Mouse (Mus musculus) brown adipose tissue, adult 24 weeks (tissue): ENCODE data around the gene Olfr822. TPM values are rescaled to one million over a fixed set of nuclear protein-coding genes. Genes with fewer than 3 reads are reported as not detected.
"Not testable (repeated sequence)": the region's sequence is repeated elsewhere in the genome, so short reads cannot be mapped to it uniquely, and the experiment has no call there.

Experiments
- H3K27ac ChIP-seq: fragments of 200-500 bp; replicated peaks from 2 replicates; pipeline ENCODE4 v1.5.1; 2012; ENCODE audit warnings: low read depth, mild to moderate bottlenecking, low read length
- H3K4me1 ChIP-seq: fragments of 200-500 bp; 2 replicates; pipeline ENCODE4 v1.6.1; 2012; ENCODE audit warnings: low read length, mixed read lengths; ENCODE audit not compliant: control insufficient read depth, insufficient read depth, insufficient read length
- H3K4me3 ChIP-seq: fragments of 200-500 bp; 2 replicates; pipeline ENCODE4 v1.5.1; 2012; ENCODE audit warnings: low read depth, mild to moderate bottlenecking, low read length, moderate library complexity; ENCODE audit not compliant: insufficient read depth
- polyA plus RNA-seq: library from polyadenylated mRNA; stranded (reverse); fragments of >200 nt; gene quantifications from 2 replicates; pipeline ENCODE4 v1.2.4, GENCODE M21; 2012; ENCODE audit not compliant: missing spikeins, insufficient read depth, insufficient read length

The Olfr822 gene
- not detected in 2 replicates for polyA plus RNA-seq

DNA sequence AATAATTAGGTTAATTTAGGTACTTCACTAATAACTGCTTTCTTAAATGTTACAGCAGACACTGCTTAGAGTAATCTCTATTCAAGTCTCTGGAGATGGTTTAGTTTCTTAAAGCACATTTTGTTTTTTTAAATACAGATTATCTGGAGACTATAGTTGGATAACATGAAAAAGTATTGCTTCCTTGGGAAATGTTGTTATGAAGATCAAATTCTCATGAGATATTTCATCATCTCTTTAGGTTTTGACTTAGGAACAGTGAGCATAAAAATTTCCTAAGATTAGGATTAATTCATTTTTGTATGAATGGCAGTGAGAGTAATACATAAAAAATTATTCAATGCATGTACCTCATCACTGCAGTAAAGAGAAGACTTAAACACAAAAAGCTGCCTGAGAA is at the start of gene Olfr822:
Gene Olfr822 (plus strand): TSS at position 301 of the 400 bp plus-strand sequence.
- H3K4me1 ChIP-seq = no peaks in the 10 kb centered on the region
- H3K4me3 ChIP-seq = no peak within 1 kb of the TSS
- H3K27ac ChIP-seq = no peak within 1 kb of the TSS

DNA sequence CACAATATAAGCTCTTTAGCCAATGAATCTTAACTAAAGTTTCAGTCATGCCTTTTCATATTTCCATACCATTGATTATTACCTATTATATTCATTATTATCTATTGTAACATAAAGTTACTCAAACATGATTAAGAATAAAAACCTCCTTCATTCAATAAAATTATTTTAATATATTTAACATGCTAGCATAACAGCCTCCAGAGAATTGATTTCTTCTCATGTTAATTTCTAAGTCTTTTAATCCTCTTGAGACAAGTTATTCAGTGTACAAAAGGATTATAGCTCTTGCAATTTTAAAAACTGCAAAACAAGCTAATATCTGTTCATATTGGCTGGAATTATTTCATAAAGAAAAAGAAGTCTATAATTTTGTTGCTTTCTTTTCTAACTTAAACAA is 41.0 kb upstream of the Olfr822 start, which contains the start of gene Olfr821:
Gene Olfr821 (plus strand): TSS at position 301 of the 400 bp plus-strand sequence.
- H3K4me1 ChIP-seq = no peaks in the 10 kb centered on the region
- no peak within 1 kb of the TSS for H3K27ac ChIP-seq
- H3K4me3 ChIP-seq = no peak within 1 kb of the TSS

DNA sequence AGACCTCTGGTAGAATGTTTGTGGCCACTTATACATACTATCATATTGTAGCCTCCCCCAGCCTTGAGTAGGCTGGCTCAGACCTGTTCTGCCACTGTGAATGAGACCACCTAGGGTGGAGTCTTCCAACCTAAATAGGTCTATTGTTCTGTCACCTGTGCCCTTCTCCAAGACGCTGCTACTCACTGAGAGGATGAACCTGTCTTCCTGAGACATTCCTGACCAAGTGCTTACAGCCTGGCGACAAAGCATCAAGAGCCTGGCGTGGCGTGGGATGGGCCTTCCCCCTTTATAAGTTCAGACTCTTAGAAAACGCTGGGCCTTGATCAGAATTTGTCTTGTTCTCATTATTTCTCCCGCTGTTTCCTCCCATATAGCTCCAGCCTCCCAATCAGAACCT is 33.9 kb upstream of the Olfr822 start:
- H3K4me1 ChIP-seq = no peaks in the 10 kb centered on the region
- no peak overlapping the region for H3K27ac ChIP-seq
- H3K4me3 ChIP-seq = no peak overlapping the region

- Histone ChIP-seq H3K4me1 (no peaks in the 10 kb centered on the region), H3K4me3 (no peak overlapping the region), H3K27ac (no peak overlapping the region)
Measured at GRCm38 (mm10) chr10:130092838-130093440, 21.9 kb downstream of the Olfr822 start.

DNA sequence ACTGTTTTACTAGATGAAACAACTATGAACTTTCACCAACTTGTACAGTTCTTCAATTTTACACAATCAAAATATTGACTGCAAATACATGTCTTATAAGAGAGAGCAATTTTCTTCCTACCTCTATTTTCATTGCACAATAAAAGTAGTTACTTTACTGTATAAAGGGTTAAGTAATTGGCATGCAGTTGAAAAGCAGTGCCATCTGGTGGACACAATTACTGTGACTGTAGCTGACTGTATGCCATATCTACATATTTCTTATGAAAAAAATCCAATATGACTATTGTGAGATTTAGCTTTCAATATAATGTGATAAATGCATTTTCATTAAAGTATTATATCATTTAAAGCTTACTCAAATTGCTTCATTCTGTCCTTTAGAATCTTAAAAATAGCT is 25.1 kb downstream of the Olfr822 start:
- Histone ChIP-seq H3K4me3 (no peak overlapping the region), H3K4me1 (no peaks in the 10 kb centered on the region), H3K27ac (no peak overlapping the region)

DNA sequence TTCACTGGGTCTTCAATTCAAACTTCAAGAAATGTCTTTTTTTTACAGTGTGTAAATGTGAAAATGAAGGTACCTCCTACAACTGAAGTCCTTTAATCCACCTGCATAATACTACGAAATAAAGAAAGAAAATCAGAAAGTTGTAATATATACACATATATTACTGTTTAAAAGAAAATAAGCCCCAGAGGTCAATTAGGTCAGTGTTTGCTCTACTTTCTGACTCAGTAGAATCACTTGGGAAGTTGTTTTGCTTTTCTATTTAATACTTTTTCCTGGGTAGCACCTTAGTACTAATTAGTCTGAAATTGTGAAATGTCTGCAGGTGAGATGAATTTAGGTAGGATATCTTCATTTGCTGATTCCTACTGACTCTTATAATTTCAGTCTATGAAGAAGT is 44.3 kb downstream of the Olfr822 start, which contains the start of gene Olfr823:
Gene Olfr823 (minus strand): TSS at position 101 of the 400 bp plus-strand sequence.
- H3K27ac ChIP-seq, H3K4me3 ChIP-seq, H3K4me1 ChIP-seq: not testable (repeated sequence)

DNA sequence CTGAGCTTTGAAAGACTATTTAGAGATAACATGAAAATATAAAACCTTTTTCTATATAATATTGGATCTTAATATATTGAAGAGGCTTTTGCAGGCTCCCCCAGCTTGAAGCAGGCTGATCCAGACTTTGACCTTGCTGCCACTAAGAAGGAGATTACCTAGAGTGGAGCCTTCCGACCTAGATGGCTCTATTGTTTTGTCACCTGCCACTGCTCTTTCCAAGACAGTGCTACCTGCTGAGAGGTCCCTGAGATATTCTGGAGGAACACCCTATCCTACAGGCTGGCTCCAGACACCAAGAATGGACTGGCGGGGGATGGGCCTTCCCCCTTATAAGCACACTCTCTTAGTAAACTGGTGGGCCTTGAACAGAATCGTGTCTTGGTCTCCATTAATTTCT is 45.0 kb downstream of the Olfr822 start:
- not testable (repeated sequence) for H3K4me3 ChIP-seq, H3K4me1 ChIP-seq, H3K27ac ChIP-seq

Other genes with a start within 250 kb of the Olfr822 start
- not detected in 2 replicates for gene Olfr812, start 225.1 kb upstream of the Olfr822 start, polyA plus RNA-seq
- gene Olfr813, start 215.8 kb upstream of the Olfr822 start, polyA plus RNA-seq = not detected in 2 replicates
- not detected in 2 replicates for gene Olfr814, start 191.4 kb upstream of the Olfr822 start, polyA plus RNA-seq
- not detected in 2 replicates for gene Olfr815, start 165.3 kb upstream of the Olfr822 start, polyA plus RNA-seq
- not detected in 2 replicates for gene Olfr816, start 155.6 kb upstream of the Olfr822 start, polyA plus RNA-seq
- gene Olfr818, start 122.1 kb upstream of the Olfr822 start, polyA plus RNA-seq = not detected in 2 replicates
- gene Olfr819, start 103.9 kb upstream of the Olfr822 start, polyA plus RNA-seq = not detected in 2 replicates
- gene Olfr247, start 95.1 kb upstream of the Olfr822 start, polyA plus RNA-seq = not detected in 2 replicates
- not detected in 2 replicates for gene Gm10310, start 86.1 kb upstream of the Olfr822 start, polyA plus RNA-seq
- gene Olfr820, start 58.6 kb upstream of the Olfr822 start, polyA plus RNA-seq = not detected in 2 replicates
- not detected in 2 replicates for gene Olfr821, start 40.9 kb upstream of the Olfr822 start, polyA plus RNA-seq
- gene Olfr823, start 44.2 kb downstream of the Olfr822 start, polyA plus RNA-seq = not detected in 2 replicates
- gene Olfr824, start 58.8 kb downstream of the Olfr822 start, polyA plus RNA-seq = not detected in 2 replicates
- gene Olfr825, start 95.6 kb downstream of the Olfr822 start, polyA plus RNA-seq = not detected in 2 replicates
- not detected in 2 replicates for gene Olfr826, start 113.0 kb downstream of the Olfr822 start, polyA plus RNA-seq
- not detected in 2 replicates for gene Olfr827, start 143.2 kb downstream of the Olfr822 start, polyA plus RNA-seq
- not detected in 2 replicates for gene Neurod4, start 209.0 kb downstream of the Olfr822 start, polyA plus RNA-seq